Mouse (Mus musculus) small intestine, adult 2 months (tissue): Measurements from ENCODE around the gene Podxl2. TPM values are rescaled to one million over a fixed set of nuclear protein-coding genes. Genes with fewer than 3 reads are reported as not detected.

ENCODE experiments used
- H3K27ac ChIP-seq: fragments of 200-500 bp; 2 replicates; pipeline ENCODE4 v1.5.1; 2012; ENCODE audit warnings: low read depth, low read length, control low read depth, inconsistent platforms; ENCODE audit not compliant: insufficient read depth
- H3K27me3 ChIP-seq: fragments of 200-500 bp; 2 replicates; pipeline ENCODE4 v1.6.1; 2012; ENCODE audit warnings: mild to moderate bottlenecking, moderate library complexity, low read length, inconsistent platforms; ENCODE audit not compliant: control insufficient read depth, insufficient read depth
- H3K36me3 ChIP-seq: fragments of 200-500 bp; 2 replicates; pipeline ENCODE4 v1.6.1; 2012; ENCODE audit warnings: mild to moderate bottlenecking, low read length, control low read depth, inconsistent platforms; ENCODE audit not compliant: control insufficient read depth, insufficient read depth
- H3K4me1 ChIP-seq: fragments of 200-500 bp; 2 replicates; pipeline ENCODE4 v1.6.1; 2012; ENCODE audit warnings: low read length, inconsistent platforms, mixed read lengths; ENCODE audit not compliant: control insufficient read depth, insufficient read depth, insufficient read length
- H3K4me3 ChIP-seq: fragments of 200-500 bp; 2 replicates; pipeline ENCODE4 v1.5.1; 2012; ENCODE audit warnings: low read depth, mild to moderate bottlenecking, control low read depth, inconsistent platforms, low read length, moderate library complexity
- CTCF ChIP-seq: fragments of 200-500 bp; IDR thresholded peaks from 2 replicates; pipeline ENCODE4 v1.5.1; 2012; ENCODE audit warnings: low read depth, mild to moderate bottlenecking, control low read depth, inconsistent platforms, low read length, moderate library complexity, mixed read lengths; ENCODE audit not compliant: insufficient replicate concordance, insufficient read length; ENCODE audit errors: extremely low read depth
- POLR2A ChIP-seq: fragments of 200-500 bp; IDR thresholded peaks from 2 replicates; pipeline ENCODE4 v1.6.1; 2012; ENCODE audit warnings: low read depth, mild to moderate bottlenecking, control low read depth, inconsistent platforms, low read length, moderate library complexity
- WGBS: fragments of 180-500 bp; shearing (Covaris S2); methylation state at CpG from one replicate; pipeline ENCODE4 v1.1.7; 2018; 5-methylcytosine and 5-hydroxymethylcytosine counted together
- polyA plus RNA-seq: library from polyadenylated mRNA; depleted of rRNA; stranded (reverse); fragments of >200 nt; gene quantifications from 2 replicates; pipeline ENCODE4 v1.2.3, GENCODE M21; 2012

Gene Podxl2
- polyA plus RNA-seq, 1 experiment: 22.1 TPM

DNA sequence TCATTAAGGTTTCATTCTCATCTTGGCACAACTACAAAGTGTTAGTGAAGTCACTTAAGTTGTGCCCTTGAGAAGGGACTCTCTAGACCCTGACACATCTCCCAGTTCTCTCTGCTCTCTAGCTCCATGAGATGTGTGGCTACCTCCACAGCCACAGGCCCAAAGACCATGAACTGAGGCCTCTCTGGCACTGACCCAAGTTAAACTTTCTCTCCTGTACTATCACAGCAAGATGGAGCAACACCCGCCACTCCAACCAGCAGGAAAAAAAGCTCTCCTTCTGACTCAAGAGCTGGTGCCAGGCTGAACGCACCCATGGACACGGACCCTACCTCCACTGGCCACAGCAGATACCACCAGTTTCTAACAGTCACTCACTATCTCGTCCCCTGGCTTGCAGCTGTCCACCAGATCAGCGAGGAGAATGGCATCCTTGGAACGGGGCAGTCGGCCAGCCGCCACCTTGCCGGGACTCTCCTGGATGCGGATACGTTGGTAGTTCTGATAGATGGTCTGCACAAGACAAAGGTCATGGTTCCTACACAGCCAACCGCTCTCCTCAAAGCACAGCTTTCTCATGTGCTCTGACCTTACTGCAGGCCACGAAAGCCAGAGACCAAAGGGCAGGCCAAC is 14.7 kb upstream of the Podxl2 start:
- TF ChIP-seq POLR2A: no peak
- TF ChIP-seq CTCF: no peak
- Histone ChIP-seq H3K36me3 (peaks cover 37% of the 10 kb centered on the region), H3K4me3 (no peak overlapping the region), H3K27me3 (no peaks in the 10 kb centered on the region), H3K27ac (no peak overlapping the region), H3K4me1 (peaks cover 1% of the 10 kb centered on the region)
- WGBS: 76% methylated on average over 13 of the region's 13 CpGs

DNA sequence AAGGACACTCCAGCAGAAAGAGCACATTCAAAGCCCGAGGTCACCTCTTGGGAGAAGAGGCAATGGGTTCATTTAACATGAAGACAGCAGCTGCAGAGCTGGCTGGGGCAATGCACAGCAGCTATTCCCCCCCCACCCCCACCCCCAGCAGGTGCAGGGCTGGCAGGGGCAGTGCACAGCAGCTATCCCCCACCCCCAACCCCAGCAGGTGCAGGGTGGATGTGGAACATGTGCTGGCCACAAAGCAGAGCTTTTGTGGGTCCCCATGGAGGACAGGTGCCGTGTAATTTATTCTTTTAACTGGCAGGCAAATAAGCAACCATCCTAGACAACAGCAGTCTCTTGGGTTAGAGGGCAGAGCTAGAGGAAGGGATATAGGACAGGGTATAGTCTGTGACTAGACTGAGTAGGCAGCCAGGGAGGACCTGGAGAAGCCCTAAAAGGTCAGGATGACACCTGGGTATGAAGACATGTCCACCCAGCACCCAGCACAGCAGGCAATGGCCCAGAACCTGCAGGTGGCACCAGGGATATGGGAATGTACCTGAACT is 11.6 kb upstream of the Podxl2 start:
- H3K36me3 ChIP-seq: peaks cover 44% of the 10 kb centered on the region
- H3K27ac ChIP-seq: no peak overlapping the region
- no peaks in the 10 kb centered on the region for H3K27me3 ChIP-seq
- no peak for TF ChIP-seq POLR2A
- no peak for TF ChIP-seq CTCF
- peaks cover 3% of the 10 kb centered on the region for H3K4me1 ChIP-seq
- no peak overlapping the region for H3K4me3 ChIP-seq
- WGBS: 71% methylated on average over 2 of the region's 2 CpGs

DNA sequence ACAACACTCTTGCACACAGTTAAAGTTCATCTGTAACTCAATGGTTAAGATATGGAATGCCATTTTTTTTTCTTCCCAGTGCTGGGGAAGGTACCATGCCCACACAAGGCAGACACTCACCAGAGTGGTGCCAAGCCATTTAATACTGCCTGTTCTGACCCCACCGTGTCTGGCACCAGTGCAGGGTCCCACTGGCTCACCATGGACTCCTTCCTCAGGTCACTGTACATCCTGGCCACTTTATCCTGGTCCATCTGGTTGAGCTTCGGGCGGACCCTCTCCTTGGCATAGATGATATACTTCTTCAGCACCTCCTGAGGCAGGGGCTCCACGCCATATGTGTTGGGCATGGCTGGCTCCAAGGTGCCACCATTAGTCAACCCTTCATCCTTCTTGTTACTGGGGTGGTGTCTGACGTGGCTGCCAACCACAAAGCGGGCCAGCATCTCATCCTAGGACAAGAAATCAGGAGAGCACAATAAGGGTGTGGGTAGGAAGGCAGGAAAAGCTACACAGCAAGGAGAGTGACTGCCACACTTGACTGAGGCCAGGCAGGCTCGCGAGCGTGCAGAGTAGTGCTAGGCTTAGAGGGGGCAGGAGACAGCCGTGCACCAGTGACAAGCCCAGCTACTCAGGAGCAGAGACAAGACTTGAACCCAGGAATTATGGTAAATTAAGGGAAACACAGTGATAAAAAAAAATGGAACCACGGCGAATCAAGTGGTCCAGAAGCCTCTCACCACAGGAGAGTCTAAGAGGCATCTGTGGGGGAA is 11.0 kb upstream of the Podxl2 start:
- Histone ChIP-seq H3K4me1 (peaks cover 3% of the 10 kb centered on the region), H3K36me3 (peaks cover 39% of the 10 kb centered on the region), H3K4me3 (no peak overlapping the region), H3K27me3 (no peaks in the 10 kb centered on the region), H3K27ac (no peak overlapping the region)
- no peak for TF ChIP-seq CTCF
- no peak for TF ChIP-seq POLR2A
- WGBS: 94% methylated on average over 12 of the region's 12 CpGs

DNA sequence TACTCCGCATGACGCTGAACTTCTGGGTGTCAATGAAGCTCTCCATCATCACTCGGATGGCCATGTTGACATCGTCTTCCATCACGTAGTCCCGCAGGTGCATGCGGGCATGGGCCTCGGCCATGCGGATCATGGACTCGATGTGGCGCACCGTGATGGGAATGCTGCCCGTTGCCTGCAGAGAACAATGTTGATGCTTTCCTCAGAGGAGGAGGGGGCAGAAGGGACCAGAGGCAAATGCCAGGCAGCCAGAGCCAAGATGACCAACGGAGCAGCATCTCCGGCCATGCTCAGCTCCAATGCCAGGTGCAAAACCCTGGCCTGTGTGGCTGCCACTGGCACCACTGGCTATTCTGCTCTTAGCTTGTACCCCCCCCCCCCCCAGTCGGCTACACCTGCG is 9.8 kb upstream of the Podxl2 start:
- 94% methylated on average over 17 of the region's 17 CpGs for WGBS

DNA sequence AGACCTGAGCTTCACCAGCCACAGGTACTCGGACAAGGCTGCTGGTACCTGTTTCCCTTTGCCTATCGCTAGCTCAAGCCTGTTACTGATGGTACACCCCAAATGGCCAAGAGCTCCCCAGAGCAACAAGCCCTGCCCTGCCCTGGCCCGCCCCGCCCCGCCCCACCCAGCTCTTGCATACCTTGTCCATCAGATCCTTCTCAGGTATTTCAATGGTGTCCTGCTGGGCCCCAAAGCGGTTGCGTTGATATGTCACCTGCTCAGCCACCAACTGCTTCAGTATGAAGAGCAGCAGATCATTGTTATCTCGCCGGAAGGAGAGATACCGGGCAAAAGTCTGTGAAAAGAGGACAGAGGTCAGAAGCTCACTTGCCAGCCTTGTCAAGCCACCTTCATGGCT is 9.4 kb upstream of the Podxl2 start:
- Histone ChIP-seq H3K27ac (no peak overlapping the region), H3K4me3 (no peak overlapping the region), H3K36me3 (peaks cover 34% of the 10 kb centered on the region), H3K27me3 (no peaks in the 10 kb centered on the region), H3K4me1 (peaks cover 3% of the 10 kb centered on the region)
- WGBS: 64% methylated on average over 10 of the region's 10 CpGs
- TF ChIP-seq CTCF: no peak
- TF ChIP-seq POLR2A: no peak

More for the DNA sequence above, 9.8 kb upstream of the Podxl2 start:
- no peaks in the 10 kb centered on the region for H3K27me3 ChIP-seq
- no peak overlapping the region for H3K4me3 ChIP-seq
- peaks cover 3% of the 10 kb centered on the region for H3K4me1 ChIP-seq
- TF ChIP-seq CTCF (no peak), POLR2A (no peak)
- H3K36me3 ChIP-seq: peaks cover 34% of the 10 kb centered on the region
- no peak overlapping the region for H3K27ac ChIP-seq

DNA sequence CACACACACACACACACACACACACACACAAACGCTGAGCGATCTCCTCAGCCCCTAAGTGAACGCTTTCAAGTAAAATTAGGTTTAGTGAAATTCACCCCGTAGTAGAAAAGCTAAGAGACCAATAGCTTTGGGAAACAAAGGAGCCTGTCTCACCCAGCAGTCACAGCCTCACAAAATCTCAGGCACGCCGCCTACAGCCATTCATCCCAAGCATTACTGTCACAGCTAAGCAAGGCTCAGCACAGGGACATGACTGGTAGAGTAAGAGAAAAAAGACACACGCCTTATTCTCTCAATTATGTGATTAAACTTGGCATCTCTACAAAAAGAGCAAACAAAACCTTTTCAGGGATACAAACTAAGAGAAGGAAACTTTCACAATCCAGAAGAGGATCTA is 6.5 kb upstream of the Podxl2 start:
- peaks cover 3% of the 10 kb centered on the region; the same call in 1 of the 2 replicates for H3K4me1 ChIP-seq
- H3K36me3 ChIP-seq: peaks cover 20% of the 10 kb centered on the region
- H3K27ac ChIP-seq: no peak overlapping the region
- TF ChIP-seq POLR2A (no peak), CTCF (no peak)
- WGBS: 83% methylated on average over 7 of the region's 7 CpGs
- H3K4me3 ChIP-seq: no peak overlapping the region
- H3K27me3 ChIP-seq: no peaks in the 10 kb centered on the region

DNA sequence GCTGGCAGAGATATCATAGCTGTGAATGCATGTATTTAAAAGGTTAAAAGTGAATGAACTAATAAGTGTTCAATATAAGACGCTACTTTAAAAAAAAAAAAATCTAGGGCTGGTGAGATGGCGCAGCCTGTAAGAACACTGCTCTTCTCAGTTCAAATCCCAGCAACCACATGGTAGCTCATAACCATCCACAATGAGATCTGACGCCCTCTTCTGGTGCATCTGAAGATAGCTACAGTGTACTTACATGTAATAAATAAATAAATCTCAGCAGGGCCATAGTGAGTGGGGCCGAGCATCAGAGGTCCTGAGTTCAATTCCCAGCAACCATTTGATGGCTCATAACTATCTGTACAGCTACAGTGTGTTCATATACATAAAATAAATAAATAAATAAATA is 4.6 kb upstream of the Podxl2 start:
- WGBS: 64% methylated on average over 4 of the region's 4 CpGs

More for the DNA sequence above, 4.6 kb upstream of the Podxl2 start:
- TF ChIP-seq POLR2A: no peak
- TF ChIP-seq CTCF: no peak
- no peak overlapping the region for H3K4me3 ChIP-seq
- no peak overlapping the region for H3K27ac ChIP-seq
- peaks cover 3% of the 10 kb centered on the region; the same call in 1 of the 2 replicates for H3K4me1 ChIP-seq
- H3K27me3 ChIP-seq: peaks cover 7% of the 10 kb centered on the region; the same call in 1 of the 2 replicates
- H3K36me3 ChIP-seq: peaks cover 10% of the 10 kb centered on the region
